Mouse (Mus musculus): Measurements from ENCODE around the gene Cxcl15. TPM values are rescaled to one million over a fixed set of nuclear protein-coding genes. Genes with fewer than 3 reads are reported as not detected.

Gene Cxcl15
- 0.19 TPM in 1 of 2 replicates, not detected in the other for total RNA-seq (2014; rRNA removed; ENCODE audit: low replicate concordance)
- 0.08 TPM in 1 of 2 replicates, not detected in the other for polyA plus RNA-seq (2015; fragmentation: Nextera tagmentation; extraction: Ambion mirVana)

DNA sequence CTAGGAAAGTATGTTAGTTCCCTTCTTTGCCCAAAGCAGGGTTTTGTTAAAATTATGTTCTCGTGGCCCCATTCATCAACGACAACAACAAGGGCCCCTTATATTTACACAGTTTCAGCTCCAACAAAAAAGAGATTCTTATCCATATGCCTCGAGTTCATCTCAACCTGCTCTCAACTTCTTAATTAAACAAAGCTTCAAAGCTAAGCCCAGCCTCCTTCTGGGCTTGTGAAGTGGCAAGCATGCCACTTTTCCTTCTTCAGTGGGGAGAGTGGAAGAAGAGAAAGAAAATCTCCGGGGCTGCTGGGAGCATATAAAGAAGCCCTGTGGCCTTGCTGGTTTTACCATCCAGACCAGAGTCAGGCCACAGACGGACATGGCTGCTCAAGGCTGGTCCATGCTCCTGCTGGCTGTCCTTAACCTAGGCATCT lies at the start of gene Cxcl15:
Gene Cxcl15, plus strand, starts transcription at position 340 of the 431 bp plus-strand sequence.
- 66% methylated on average over 5 of the region's 5 CpGs for WGBS
- ATAC-seq (ENCODE audit: insufficient read depth, low read depth) (no peak), DNase-seq (ENCODE audit: low spot score) (no peak)
- no peaks in the 10 kb centered on the region for H3K27me3 ChIP-seq (ENCODE audit: control insufficient read depth, insufficient read depth, low read length)
- no peak within 1 kb of the TSS for H3K4me3 ChIP-seq (ENCODE audit: low read depth, low read length)
- H3K27ac ChIP-seq (ENCODE audit: low read depth) = no peak within 1 kb of the TSS
- TF ChIP-seq EP300 (IDR thresholded peaks at IDR 0.05; ENCODE audit: low read depth) (no peak), CTCF (IDR thresholded peaks at IDR 0.05; ENCODE audit: low read depth) (no peak)
- no peaks in the 10 kb centered on the region for H3K9me3 ChIP-seq (replicated peaks; ENCODE audit: control insufficient read depth, low read length)
- no peak within 1 kb of the TSS for H3K9ac ChIP-seq (replicated peaks; ENCODE audit: low read depth, low read length)
- no peaks in the 10 kb centered on the region for H3K4me1 ChIP-seq (ENCODE audit: control insufficient read depth, insufficient read depth)
- no peak within 1 kb of the TSS for H3K4me2 ChIP-seq (ENCODE audit: low read depth, low read length)
- H3K36me3 ChIP-seq (replicated peaks; ENCODE audit: control insufficient read depth, insufficient read depth, low read length) = no peaks in the 10 kb centered on the region

DNA sequence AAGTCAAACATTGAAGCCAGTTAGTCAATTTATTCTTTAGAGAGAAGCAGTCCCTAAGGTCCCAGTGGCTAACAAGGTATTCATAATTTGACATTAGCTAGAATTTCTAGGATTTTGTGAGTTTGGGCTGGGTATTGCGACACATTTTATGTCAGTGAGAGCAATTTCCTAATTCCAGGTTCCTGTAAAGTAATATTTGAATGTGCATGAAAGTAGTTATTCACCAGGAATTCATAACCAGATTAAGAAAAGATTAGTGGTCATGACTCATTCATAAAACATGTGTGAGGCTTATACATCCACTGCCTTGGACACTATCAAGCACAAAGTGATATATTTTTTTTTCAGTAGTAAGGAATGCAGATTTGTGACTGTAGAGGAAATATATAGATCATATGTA lies 40.4 kb upstream of the Cxcl15 start:
- no peak for TF ChIP-seq CTCF (IDR thresholded peaks at IDR 0.05; ENCODE audit: low read depth)
- no peak for TF ChIP-seq EP300 (IDR thresholded peaks at IDR 0.05; ENCODE audit: low read depth)
- peaks cover 8% of the 10 kb centered on the region; the same call in 1 of the 2 replicates for H3K4me1 ChIP-seq (ENCODE audit: control insufficient read depth, insufficient read depth)
- no peak overlapping the region for H3K4me2 ChIP-seq (ENCODE audit: low read depth, low read length)
- no peak overlapping the region for H3K27ac ChIP-seq (ENCODE audit: low read depth)
- H3K9me3 ChIP-seq (replicated peaks; ENCODE audit: control insufficient read depth, low read length) = no peaks in the 10 kb centered on the region
- H3K4me3 ChIP-seq (ENCODE audit: low read depth, low read length) = no peak overlapping the region
- H3K27me3 ChIP-seq (ENCODE audit: control insufficient read depth, insufficient read depth, low read length) = peaks cover 3% of the 10 kb centered on the region
- DNase-seq (ENCODE audit: low spot score) (no peak), ATAC-seq (ENCODE audit: insufficient read depth, low read depth) (no peak)
- WGBS = 87% methylated on average over 1 of the region's 1 CpGs
- H3K36me3 ChIP-seq (replicated peaks; ENCODE audit: control insufficient read depth, insufficient read depth, low read length) = no peaks in the 10 kb centered on the region
- H3K9ac ChIP-seq (replicated peaks; ENCODE audit: low read depth, low read length) = no peak overlapping the region

DNA sequence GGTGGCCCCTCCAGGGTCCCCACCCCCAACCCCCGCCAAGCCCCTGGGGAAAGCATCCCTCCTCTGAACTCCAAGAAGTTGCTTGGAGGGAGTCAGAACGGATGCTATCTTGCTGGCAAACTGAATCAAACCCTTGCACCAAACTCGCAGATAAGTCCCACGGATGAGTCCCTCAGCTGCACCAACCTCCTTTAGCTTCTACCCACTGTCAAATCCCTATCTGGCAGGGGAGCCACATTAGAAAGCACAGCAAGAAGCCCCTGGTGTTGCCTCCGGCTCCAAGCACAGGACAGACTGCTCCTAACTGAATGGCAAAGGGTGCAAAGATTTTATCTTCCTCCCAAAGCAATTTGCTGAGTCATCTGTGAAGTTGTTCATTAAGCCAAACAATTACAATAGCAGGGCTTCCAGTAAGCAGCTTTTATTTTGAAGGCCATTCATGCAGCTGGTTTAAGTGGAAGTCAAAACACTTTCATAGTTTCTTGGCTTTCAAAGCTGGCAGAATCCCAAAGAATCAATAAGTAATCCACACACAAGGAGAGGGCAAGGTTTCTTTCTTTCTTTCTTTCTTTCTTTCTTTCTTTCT lies 36.2 kb upstream of the Cxcl15 start:
- DNase-seq (ENCODE audit: low spot score) = peak; percentile 7
- no peaks in the 10 kb centered on the region for H3K9me3 ChIP-seq (replicated peaks; ENCODE audit: control insufficient read depth, low read length)
- peaks cover 13% of the 10 kb centered on the region for H3K27me3 ChIP-seq (ENCODE audit: control insufficient read depth, insufficient read depth, low read length)
- 37% methylated on average over 5 of the region's 5 CpGs for WGBS
- no peak overlapping the region for H3K27ac ChIP-seq (ENCODE audit: low read depth)
- ATAC-seq (ENCODE audit: insufficient read depth, low read depth) = no peak
- H3K4me1 ChIP-seq (ENCODE audit: control insufficient read depth, insufficient read depth) = peaks cover 13% of the 10 kb centered on the region; the same call in 1 of the 2 replicates
- TF ChIP-seq EP300 (IDR thresholded peaks at IDR 0.05; ENCODE audit: low read depth) (no peak), CTCF (IDR thresholded peaks at IDR 0.05; ENCODE audit: low read depth) (no peak)
- no peaks in the 10 kb centered on the region for H3K36me3 ChIP-seq (replicated peaks; ENCODE audit: control insufficient read depth, insufficient read depth, low read length)
- H3K9ac ChIP-seq (replicated peaks; ENCODE audit: low read depth, low read length) = no peak overlapping the region
- H3K4me3 ChIP-seq (ENCODE audit: low read depth, low read length) = no peak overlapping the region
- H3K4me2 ChIP-seq (ENCODE audit: low read depth, low read length) = no peak overlapping the region

DNA sequence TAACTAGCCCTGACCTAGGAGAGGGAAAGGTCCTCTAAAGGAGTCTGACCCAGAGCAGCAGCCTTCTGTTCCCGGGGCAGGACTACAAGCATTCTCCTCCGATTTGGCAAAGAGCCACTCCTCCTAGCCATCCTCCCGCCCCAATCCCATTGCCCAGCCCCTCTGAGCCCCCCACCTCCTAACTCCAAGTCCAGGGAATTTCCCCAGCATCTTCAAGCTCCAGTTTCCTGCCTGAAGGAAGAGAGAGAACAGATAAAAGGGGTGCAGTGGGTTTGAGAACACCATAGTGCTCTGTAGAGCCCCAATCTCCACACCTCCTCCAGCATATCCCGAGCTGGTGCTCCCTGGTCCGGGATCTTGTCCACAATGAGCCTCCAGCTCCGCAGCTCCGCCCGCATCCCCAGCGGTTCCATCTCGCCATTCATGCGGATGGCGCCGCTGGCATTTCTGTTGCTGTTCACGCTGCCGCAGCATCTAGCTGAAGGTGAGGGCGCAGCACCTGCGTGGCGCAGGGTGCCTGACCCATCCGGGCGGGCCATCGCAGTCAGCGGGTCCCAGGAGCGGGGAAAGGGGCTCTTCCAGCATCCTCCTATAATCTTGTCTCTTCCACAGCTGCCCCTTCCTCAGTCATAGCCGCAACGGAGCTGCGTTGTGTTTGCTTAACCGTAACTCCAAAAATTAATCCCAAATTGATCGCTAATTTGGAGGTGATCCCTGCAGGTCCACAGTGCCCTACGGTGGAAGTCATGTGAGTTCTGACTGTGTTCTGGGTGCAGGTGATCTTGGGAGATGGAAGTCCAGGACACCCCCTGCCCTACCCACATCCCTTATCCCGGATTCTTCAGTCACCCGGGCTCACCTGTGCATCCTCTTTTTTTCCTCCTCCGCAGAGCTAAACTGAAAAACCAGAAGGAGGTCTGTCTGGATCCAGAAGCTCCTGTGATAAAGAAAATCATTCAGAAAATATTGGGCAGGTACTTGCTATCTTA lies 35.0 kb upstream of the Cxcl15 start, which contains the start of gene Cxcl5:
Gene Cxcl5, plus strand, starts transcription at position 284 of the 989 bp plus-strand sequence.
- no peak for DNase-seq (ENCODE audit: low spot score)
- Histone ChIP-seq H3K9me3 (replicated peaks; ENCODE audit: control insufficient read depth, low read length) (no peaks in the 10 kb centered on the region), H3K4me3 (ENCODE audit: low read depth, low read length) (peak within 1 kb of the TSS; percentile 26), H3K27ac (ENCODE audit: low read depth) (no peak within 1 kb of the TSS), H3K9ac (replicated peaks; ENCODE audit: low read depth, low read length) (no peak within 1 kb of the TSS), H3K4me2 (ENCODE audit: low read depth, low read length) (peak within 1 kb of the TSS; percentile 42), H3K27me3 (ENCODE audit: control insufficient read depth, insufficient read depth, low read length) (peaks cover 13% of the 10 kb centered on the region), H3K36me3 (replicated peaks; ENCODE audit: control insufficient read depth, insufficient read depth, low read length) (no peaks in the 10 kb centered on the region), H3K4me1 (ENCODE audit: control insufficient read depth, insufficient read depth) (peaks cover 13% of the 10 kb centered on the region; the same call in 1 of the 2 replicates)
- whole genome bisulfite sequencing = 7% methylated on average over 32 of the region's 32 CpGs
- TF ChIP-seq EP300 (IDR thresholded peaks at IDR 0.05; ENCODE audit: low read depth) = no peak
- no peak for TF ChIP-seq CTCF (IDR thresholded peaks at IDR 0.05; ENCODE audit: low read depth)
- ATAC-seq (ENCODE audit: insufficient read depth, low read depth) = no peak

DNA sequence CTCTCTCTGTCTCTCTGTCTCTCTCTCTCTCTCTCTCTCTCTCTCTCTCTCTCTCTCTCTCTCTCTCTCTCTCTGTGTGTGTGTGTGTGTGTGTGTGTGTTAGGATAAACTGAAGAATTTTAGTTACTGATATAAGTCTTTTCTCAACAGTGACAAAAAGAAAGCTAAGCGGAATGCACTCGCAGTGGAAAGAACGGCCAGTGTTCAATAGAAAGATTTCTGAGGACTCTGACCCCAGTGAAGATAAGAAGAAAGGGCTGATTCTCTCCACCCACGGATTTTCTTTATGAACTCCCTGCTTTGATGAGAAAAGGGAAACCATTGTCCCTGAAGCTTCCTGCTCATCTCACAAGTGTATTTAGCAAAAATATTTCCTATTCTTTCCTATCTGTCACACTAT lies 34.0 kb upstream of the Cxcl15 start:
- no peak overlapping the region for H3K27ac ChIP-seq (ENCODE audit: low read depth)
- 54% methylated on average over 4 of the region's 4 CpGs for WGBS

More for the DNA sequence above, 34.0 kb upstream of the Cxcl15 start:
- no peak for TF ChIP-seq CTCF (IDR thresholded peaks at IDR 0.05; ENCODE audit: low read depth)
- TF ChIP-seq EP300 (IDR thresholded peaks at IDR 0.05; ENCODE audit: low read depth) = no peak
- DNase-seq (ENCODE audit: low spot score) = no peak
- Histone ChIP-seq H3K36me3 (replicated peaks; ENCODE audit: control insufficient read depth, insufficient read depth, low read length) (no peaks in the 10 kb centered on the region), H3K27me3 (ENCODE audit: control insufficient read depth, insufficient read depth, low read length) (peaks cover 13% of the 10 kb centered on the region), H3K4me3 (ENCODE audit: low read depth, low read length) (no peak overlapping the region), H3K4me1 (ENCODE audit: control insufficient read depth, insufficient read depth) (peaks cover 13% of the 10 kb centered on the region; the same call in 1 of the 2 replicates), H3K4me2 (ENCODE audit: low read depth, low read length) (no peak overlapping the region), H3K9ac (replicated peaks; ENCODE audit: low read depth, low read length) (no peak overlapping the region), H3K9me3 (replicated peaks; ENCODE audit: control insufficient read depth, low read length) (no peaks in the 10 kb centered on the region)
- ATAC-seq (ENCODE audit: insufficient read depth, low read depth) = no peak
